ENCODE assay signal across 8 mouse cellular contexts in the genomic region with DNA sequence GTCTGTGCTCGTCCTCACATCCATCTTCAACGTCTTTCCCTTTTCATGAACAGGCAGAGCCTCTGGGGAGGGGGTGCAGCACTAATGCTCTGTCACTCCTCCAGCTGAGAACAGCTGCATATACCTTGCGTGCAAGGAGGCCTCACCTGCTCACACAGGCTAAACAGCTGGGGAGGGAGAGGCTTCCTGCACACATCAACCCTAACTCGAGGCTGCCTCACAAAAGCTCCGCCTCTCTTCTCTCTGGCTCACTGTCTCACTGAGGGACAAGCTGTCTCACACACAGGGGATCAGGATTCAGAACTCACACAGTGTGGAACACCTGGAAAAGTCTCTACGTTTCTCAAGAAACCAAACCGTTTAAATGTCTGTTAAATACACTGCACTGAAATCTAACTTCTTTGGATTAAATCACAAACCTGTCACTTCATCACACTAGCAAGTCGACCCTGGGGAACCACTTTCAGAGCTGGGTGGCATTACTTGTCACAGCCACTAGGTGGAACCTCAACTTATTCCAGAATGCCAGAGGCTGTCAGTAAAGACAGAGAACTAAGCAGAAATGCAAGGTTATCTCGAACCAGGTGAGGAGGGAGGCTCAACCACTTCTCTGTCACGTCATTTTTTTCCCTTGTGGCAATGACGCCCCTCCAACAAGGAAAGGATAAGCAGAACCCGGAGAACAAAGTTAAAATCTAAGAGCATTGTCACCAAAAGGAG.
DNase-seq lines count a peak whose midpoint lies in the region; ATAC-seq lines count a peak whose summit lies in the region.

No protein-coding gene starts in this region.

- no peaks in the 10 kb centered on the region for H3K9me3 ChIP-seq in embryonic facial prominence, embryonic 11.5 days (replicated peaks; ENCODE audit: control insufficient read depth, low read length)
- H3K9me3 ChIP-seq in hindbrain, embryonic 11.5 days (ENCODE audit: control insufficient read depth, low read length): no peaks in the 10 kb centered on the region

- ATAC-seq in embryonic facial prominence, embryonic 11.5 days (replicated peaks; ENCODE audit: insufficient number of reproducible peaks, low FRiP score, low TSS enrichment, low read depth): 0 out of 2 replicates have a peak, but pooled peaks have one; percentile 45
- peak; percentile 21; the same call in 1 of the 2 replicates for ATAC-seq in hindbrain, embryonic 11.5 days (ENCODE audit: low FRiP score)

- no peaks in the 10 kb centered on the region for H3K36me3 ChIP-seq in embryonic facial prominence, embryonic 11.5 days (replicated peaks; ENCODE audit: control insufficient read depth, insufficient read depth, low read depth, low read length)
- no peaks in the 10 kb centered on the region for H3K36me3 ChIP-seq in hindbrain, embryonic 11.5 days (ENCODE audit: control insufficient read depth, insufficient read depth, low read length)

- 26% methylated on average over 12 of the region's 12 CpGs for WGBS in embryonic facial prominence, embryonic 11.5 days
- WGBS in hindbrain, embryonic 11.5 days: 19% methylated on average over 12 of the region's 12 CpGs

- H3K4me1 ChIP-seq in embryonic facial prominence, embryonic 11.5 days (ENCODE audit: control insufficient read depth, insufficient read depth, low read length): no peaks in the 10 kb centered on the region; the same call in 1 of the 2 replicates
- peaks cover 14% of the 10 kb centered on the region for H3K4me1 ChIP-seq in hindbrain, embryonic 11.5 days (replicated peaks; ENCODE audit: control insufficient read depth, insufficient read depth, low read length)

- peak; percentile 67 for DNase-seq in CD4-positive, CD25-positive, alpha-beta regulatory T cell, adult 2 months (ENCODE audit: low read depth, low spot score)
- DNase-seq in adrenal gland, adult 8-10 months: peak; percentile 37
- peak; percentile 76 for DNase-seq in embryonic facial prominence, embryonic 11.5 days (ENCODE audit: low spot score)
- peak; percentile 74 for DNase-seq in hindbrain, embryonic 11.5 days (ENCODE audit: low spot score)
- DNase-seq in layer of hippocampus, adult 9-10 months (ENCODE audit: low spot score): peak; percentile 39
- DNase-seq in lung, postnatal 36 days: peak; percentile 69
- DNase-seq in right cerebral cortex, postnatal 25 days: peak; percentile 23
- no peak for DNase-seq in gastrocnemius, postnatal 14 days

- H3K27me3 ChIP-seq in embryonic facial prominence, embryonic 11.5 days (ENCODE audit: control insufficient read depth, insufficient read depth, low read length): no peaks in the 10 kb centered on the region
- H3K27me3 ChIP-seq in hindbrain, embryonic 11.5 days (ENCODE audit: control insufficient read depth, insufficient read depth, low read length): no peaks in the 10 kb centered on the region

- H3K4me3 ChIP-seq in embryonic facial prominence, embryonic 11.5 days (ENCODE audit: low read depth, low read length): no peak overlapping the region
- H3K4me3 ChIP-seq in hindbrain, embryonic 11.5 days (ENCODE audit: low read depth, low read length): no peak overlapping the region

- no peak overlapping the region for H3K4me2 ChIP-seq in embryonic facial prominence, embryonic 11.5 days (ENCODE audit: low read depth, low read length)
- peak overlapping the region; percentile 25; the same call in 1 of the 2 replicates for H3K4me2 ChIP-seq in hindbrain, embryonic 11.5 days (replicated peaks; ENCODE audit: low read depth, low read length)

- intact Hi-C loops in gastrocnemius, postnatal 14 days (cut with DNase I; ENCODE audit: low total_unique reads): loop anchor here (10.0 kb wide), 1 partner anchor 100 kb away; no protein-coding TSS in a partner anchor

- no peak overlapping the region for H3K9ac ChIP-seq in embryonic facial prominence, embryonic 11.5 days (replicated peaks; ENCODE audit: low read length)
- no peak overlapping the region for H3K9ac ChIP-seq in hindbrain, embryonic 11.5 days (ENCODE audit: low read depth, low read length)

- no peak overlapping the region for H3K27ac ChIP-seq in embryonic facial prominence, embryonic 11.5 days (replicated peaks; ENCODE audit: low read depth, low read length)
- H3K27ac ChIP-seq in hindbrain, embryonic 11.5 days (ENCODE audit: low read depth, low read length): no peak overlapping the region
